Mouse (Mus musculus) monocyte, adult 5-6 weeks (primary cell): ENCODE measurements around the gene Tut4. TPM values are rescaled to one million over a fixed set of nuclear protein-coding genes. Genes with fewer than 3 reads are reported as not detected.

Source experiments
- ATAC-seq: fragments of 153-309, 156-312 bp; replicated peaks from 2 replicates; pipeline ENCODE4 v1.8.0; 2017; ENCODE audit warnings: mild to moderate bottlenecking; ENCODE audit not compliant: low TSS enrichment, insufficient number of reproducible peaks, severe bottlenecking, poor library complexity, low FRiP score
- total RNA-seq: library from RNA; stranded (forward); fragments of 200-1000, 200-491, 200-594 nt; gene quantifications from 3 replicates; pipeline ENCODE4 v1.2.3, GENCODE M21; 2017

Gene Tut4
- total RNA-seq, 1 experiment from 2014 or later = 80.5 TPM

DNA sequence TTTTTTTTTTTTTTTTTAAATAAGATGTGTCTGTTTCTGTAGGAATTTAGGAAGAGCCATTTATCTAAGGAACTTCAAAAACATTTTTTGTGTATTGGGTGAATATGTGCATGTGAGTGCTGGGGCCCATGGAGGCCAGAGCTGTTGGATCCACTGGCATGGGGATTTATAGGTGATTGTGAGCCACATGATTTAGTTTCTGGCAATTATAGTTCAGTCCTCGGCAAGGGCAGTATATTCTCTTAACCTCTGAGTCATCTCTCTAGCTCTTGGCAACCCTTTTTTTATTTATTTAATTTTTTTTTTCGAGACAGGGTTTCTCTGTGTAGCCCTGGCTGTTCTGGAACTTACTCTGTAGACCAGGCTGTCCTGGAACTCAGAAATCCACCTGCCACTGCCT is 14.4 kb downstream of the Tut4 start:
- no peak for ATAC-seq

- no peak for ATAC-seq
Measured at GRCm38 (mm10) chr4:108482776-108483175, 23.6 kb downstream of the Tut4 start.

DNA sequence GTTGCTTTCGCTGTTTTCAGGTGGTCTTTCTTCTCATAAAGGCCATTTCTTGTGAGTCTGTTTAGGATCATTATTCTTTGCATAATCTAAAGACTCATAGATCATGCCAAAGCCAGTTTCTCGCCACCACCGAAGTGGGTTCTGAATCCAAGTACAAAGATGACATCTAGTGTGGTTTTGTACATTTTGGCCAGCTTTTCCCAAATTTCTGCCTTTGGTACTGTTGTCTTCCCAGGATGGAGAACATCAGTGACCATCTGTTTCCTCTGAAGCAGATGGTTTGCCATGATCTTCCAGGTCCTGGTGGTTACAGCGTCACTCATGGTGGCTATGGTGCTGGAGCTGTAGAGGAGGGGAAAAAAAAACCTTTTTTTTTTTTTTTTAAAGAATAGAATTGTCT is 25.0 kb downstream of the Tut4 start:
- ATAC-seq = no peak

DNA sequence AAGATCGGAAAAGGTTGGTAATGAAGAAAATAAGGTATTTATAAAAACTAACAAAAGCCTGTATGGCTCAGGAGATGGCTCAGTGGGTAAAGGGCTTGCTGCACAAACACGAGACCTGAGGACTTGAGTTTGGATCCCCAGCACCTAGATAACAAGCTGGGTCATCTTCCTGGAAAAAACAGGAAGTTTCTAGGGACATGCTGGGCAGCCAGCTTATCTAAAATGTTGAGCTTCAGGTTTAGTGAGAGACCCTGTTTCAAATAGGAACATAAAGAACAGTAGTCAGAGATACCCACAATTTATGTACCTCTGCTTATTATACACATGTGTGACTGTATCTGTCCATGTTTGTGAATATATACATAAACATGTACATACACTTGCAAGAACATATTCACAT is 43.8 kb downstream of the Tut4 start:
- no peak for ATAC-seq

DNA sequence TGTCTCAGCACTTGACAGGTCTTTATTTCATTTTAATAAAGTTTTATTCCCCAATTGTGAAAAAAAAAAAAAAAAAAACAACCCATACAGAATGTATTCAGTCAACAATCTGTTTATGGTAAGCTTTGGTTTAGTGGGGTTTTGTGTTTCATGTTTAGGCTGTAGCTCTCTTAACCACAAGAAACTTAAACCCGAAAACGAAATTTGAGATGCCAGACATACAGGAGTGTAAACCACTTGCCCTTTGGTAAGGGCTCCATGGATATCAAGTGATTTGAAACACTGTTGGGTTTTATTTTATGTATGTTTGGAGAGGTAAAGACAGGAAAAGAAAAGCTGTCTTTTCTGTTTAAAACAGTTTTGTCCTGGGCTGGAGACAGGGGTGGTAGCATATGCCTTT is 80.5 kb downstream of the Tut4 start:
- ATAC-seq = no peak

- ATAC-seq = no peak
Measured at GRCm38 (mm10) chr4:108565026-108565425, 105.8 kb downstream of the Tut4 start.

DNA sequence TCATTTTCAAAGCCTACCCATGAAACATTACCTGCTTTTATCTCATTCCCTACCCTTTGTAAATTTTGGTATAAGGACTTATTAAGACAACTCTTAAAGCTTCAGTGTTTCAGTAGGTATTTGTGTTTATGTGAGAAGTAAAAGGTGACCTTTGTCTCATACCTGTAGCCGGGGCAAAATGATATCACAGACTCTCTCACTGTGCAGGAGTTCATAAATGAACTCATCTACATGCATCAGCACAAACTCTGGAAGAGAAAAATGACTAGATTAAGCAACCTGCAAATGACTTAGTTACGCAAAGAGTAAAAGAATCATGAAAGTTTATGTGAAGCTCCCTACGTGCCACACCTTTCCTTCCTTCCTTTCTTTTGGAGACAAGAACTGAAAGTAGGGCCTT is 113.4 kb downstream of the Tut4 start:
- ATAC-seq = no peak

DNA sequence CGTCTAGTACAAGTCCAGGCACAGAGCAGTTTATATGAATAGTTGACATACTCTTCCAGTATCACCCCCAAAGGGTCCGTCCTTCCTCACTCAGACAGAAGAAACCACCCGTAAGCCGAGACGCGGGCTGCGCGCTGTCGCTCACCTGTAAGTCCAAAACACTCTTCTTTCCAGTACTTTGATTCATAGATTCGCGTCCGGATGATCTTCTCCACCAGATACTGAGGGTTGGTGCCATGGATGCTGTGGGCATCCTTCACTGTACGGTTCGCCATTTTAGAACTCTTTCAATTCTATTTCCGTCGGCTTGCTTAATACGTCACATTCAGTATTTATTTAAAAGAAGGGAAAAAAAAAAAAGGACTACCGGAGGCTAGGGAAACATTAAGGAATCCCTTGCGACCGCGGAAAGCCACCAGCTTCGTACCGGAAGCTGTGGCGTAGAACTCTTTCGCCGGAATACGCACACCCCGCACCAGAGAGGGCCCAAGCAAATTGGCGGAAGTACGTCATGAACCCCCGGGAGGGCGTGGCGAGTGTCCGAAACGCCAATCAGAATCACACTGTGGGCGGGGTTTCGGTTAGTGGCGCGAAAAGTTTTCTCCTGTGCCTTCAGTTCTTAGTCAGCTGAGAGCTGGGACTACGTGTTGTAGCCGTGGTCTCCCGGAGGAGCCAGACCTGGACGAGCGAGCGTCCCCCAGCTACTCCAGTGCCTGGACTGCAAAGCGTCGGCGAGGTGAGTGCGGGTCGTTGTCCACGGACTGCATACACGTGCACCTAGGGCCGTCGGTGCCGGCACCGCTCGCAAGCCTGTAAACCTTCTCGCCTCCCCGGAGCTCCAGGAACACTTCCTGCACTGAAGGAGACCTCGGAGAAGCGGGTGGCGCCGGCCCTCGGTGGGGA is 119.9 kb downstream of the Tut4 start, which contains the start of the genes Prpf38a and Orc1:
Gene Prpf38a (minus strand): TSS at position 497 of the 903 bp plus-strand sequence.
Gene Orc1 (plus strand): TSS at position 584 of the 903 bp plus-strand sequence.
- ATAC-seq = peak; percentile 100

- ATAC-seq = no peak
Measured at GRCm38 (mm10) chr4:108579743-108580411, 120.7 kb downstream of the Tut4 start.

DNA sequence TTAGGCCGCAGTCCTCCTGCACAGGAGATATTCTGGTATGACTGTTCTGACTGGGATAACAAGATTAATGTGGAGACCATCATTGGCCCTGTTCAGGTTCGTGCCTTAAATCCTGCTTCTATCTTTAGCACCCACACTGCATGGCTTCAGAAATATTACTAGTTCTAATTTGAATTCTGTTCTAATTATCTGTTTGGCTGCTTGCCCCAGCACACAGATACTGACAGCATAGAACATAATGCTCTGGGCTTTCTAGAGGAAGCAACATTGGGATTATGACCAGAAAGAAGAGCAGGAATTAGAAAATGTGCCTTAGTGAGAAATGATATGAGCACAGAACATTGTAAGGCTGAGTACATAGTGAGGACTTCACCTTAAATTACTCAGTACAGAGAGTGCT is 134.2 kb downstream of the Tut4 start:
- no peak for ATAC-seq

GRCm38 (mm10) chr4:108595785-108596184 is 136.6 kb downstream of the Tut4 start:
- ATAC-seq = no peak

DNA sequence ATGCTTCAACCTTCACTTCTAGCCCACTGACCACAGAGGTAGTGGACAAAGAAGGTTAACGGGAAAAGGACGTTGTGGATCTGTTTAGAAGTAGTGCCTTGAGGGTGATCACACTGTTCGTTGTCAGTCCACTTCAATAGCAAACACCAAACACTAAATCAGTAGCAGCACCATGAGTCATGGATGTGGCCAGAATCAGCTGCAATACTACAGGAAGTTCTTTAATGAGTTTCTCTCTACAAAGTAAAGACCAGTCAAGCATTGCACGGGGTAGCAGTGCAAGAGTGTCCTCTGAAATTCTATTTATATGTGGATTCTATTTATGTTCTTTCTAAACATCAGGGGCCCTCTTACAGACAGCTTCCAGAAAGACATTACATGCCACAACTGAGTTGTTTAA is 139.1 kb downstream of the Tut4 start:
- ATAC-seq = no peak

DNA sequence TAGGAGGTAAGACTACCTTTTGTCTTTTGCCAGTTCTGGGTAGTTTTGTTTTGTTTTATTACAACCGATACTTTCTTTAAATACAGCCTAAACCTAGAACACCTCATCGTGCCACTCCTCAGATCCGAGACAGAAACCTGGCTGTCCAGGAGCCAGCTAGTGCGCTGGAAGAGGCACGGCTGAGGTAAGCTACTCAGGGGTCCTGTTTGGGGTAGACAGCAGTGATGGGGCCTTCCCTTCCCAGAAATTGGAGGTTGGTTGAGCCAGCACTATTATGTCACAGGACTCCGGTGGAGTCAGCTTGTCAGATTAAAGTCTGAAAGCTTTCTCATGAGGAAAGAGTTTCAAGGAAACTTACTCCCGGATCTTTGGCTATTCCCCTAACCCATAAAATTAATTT is 142.6 kb downstream of the Tut4 start:
- ATAC-seq = no peak

GRCm38 (mm10) chr4:108608651-108609050 is 149.4 kb downstream of the Tut4 start:
- ATAC-seq = no peak

Other genes with a start within 250 kb of the Tut4 start
- gene Zyg11a, start 241.4 kb upstream of the Tut4 start, total RNA-seq = not detected in 3 replicates
- gene Zyg11b, start 158.3 kb upstream of the Tut4 start, total RNA-seq = 21.1 to 28.9 TPM (median 23.0 TPM) in 3 replicates
- 5.1 to 9.4 TPM (median 8.6 TPM) in 3 replicates for gene Coa7, start 131.3 kb upstream of the Tut4 start, total RNA-seq
- gene Shisal2a, start 76.1 kb upstream of the Tut4 start, total RNA-seq = not detected in 3 replicates
- gene Gpx7, start 52.5 kb upstream of the Tut4 start, total RNA-seq = 0.78 TPM in 1 of 3 replicates, not detected in the others
- gene Prpf38a, start 119.9 kb downstream of the Tut4 start, total RNA-seq = 61.5 to 81.5 TPM (median 63.9 TPM) in 3 replicates
- 0.49 TPM in 1 of 3 replicates, not detected in the others for gene Orc1, start 120.0 kb downstream of the Tut4 start, total RNA-seq
- gene Cc2d1b, start 160.5 kb downstream of the Tut4 start, total RNA-seq = 43.3 to 74.2 TPM (median 57.5 TPM) in 3 replicates